Mouse (Mus musculus) duodenum, adult 2 months (tissue): Measurements from ENCODE around the gene C1qtnf9. TPM values are rescaled to one million over a fixed set of nuclear protein-coding genes. Genes with fewer than 3 reads are reported as not detected.

Experiments used
- polyA plus RNA-seq: library from polyadenylated mRNA; depleted of rRNA; stranded (reverse); fragments of >200 nt; gene quantifications from 2 replicates; pipeline ENCODE4 v1.2.3, GENCODE M21; 2012; ENCODE audit warnings: low replicate concordance; rRNA removed

C1qtnf9 gene
- polyA plus RNA-seq, result 0.46 and 0.51 TPM in 2 replicates

DNA sequence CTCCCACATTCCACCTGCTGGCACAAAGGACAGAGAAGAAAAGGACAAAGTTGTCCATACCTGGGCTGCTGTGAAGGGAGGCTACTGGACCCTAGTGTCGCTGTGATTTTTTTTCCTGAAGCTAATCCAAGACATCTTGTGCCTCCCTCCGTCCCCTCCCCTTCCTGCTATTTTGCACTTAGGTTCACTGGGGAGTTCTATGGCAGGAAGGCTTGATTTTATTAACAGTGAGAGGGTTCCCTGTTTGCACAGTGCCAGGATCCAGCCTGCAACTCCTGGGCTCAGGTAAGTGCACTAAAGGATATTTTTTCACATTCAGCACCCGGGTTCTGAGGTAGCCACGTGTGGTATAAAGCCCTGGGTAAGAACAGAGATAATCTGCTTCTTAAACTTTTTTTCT, at the start of gene C1qtnf9:
Gene C1qtnf9 (plus strand): TSS at position 251 of the 400 bp plus-strand sequence.

DNA sequence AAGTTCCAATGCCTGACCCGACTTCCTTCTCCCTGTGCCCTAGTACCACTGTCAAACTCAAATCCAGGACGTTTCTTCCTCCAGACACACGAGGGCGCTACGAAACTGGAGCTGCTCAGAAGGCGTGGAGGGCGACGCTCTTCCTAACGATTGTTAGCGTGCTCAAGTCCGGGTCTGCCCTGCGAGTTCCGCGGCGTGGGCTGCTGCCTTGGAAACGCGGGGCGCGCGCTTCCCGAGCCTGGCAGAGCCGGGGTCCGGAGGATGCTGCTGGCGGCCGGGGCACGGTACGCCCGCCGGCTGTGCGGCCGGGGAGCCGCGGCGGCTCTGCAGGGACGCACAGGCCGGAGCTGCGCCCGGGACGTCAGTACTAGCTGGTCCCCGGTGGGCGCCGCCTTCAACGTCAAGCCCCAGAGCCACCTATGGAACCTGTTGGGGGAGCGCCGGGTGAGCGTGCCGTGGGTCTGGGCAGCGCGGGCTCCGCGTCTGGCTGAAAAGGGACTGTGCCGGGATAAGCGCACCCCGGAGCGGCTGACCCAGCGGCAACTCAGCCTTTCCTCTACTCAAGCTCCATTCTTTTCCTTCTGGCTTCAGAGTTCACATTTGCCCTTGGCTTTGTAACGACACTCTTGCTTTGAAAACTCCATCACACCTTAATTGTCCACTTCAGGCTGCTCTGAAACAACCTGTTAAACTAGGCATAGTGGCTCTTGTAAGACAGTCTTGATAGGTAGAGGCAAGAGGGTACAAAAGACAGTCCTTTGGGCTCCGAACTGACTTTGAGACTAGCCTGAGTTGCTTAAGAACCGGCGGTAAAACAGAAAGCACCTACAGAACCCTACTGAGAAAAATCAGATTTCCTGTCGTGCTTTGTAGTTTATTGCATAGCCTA, 16.7 kb downstream of the C1qtnf9 start, which contains the start of gene Mipep:
Gene Mipep (plus strand): TSS at position 147 of the 889 bp plus-strand sequence.

Other genes starting within 250 kb of the C1qtnf9 start
- gene Spata13, start 134.1 kb upstream of the C1qtnf9 start, polyA plus RNA-seq, result 7.8 and 14.1 TPM in 2 replicates
- gene Mipep, start 16.4 kb downstream of the C1qtnf9 start, polyA plus RNA-seq, result 6.8 and 10.2 TPM in 2 replicates